Mouse (Mus musculus): ENCODE data around the gene B630019K06Rik.
"Not testable (repeated sequence)": the region's sequence is repeated elsewhere in the genome, so short reads cannot be mapped to it uniquely, and the experiment has no call there.

The B630019K06Rik gene

DNA sequence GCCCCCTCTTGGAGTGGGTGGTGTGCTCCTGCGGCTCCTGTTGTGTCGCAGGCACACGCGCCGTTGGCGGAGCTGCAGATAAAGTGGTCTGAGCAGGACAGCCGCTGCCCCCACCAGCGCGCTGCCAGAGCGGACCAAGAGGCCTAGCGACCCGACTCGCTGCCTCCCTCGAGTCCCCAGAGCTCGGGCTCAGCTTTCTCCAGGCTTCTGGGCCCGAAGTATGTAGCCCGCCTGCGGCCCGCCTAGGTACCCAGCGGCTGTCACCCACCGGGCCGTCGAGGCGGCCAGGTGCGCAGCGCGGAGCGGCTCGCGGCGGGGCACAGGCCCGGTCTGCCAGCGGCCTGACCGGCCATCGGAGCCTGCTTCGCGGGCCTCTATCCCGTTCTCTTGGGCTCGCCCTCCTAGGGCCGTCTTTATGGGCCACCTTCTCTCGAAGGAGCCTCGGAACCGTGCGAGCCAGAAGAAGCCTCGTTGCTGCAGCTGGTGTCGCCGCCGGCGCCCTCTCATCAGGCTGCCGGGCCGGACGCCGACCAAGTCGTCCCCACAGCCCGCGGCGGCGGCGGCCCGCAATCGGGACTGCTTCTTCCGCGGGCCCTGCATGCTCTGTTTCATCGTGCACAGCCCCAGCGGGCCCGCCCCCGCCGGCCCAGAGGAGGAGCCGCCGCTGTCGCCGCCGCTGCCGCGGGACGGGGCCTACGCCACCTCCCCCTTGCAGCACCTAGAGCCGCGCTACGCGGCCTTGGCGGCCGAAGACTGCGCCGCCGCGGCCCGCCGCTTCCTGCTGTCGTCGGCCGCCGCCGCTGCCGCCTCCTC, at the start of gene B630019K06Rik:
Gene B630019K06Rik (plus strand): TSS at position 40 of the 813 bp plus-strand sequence.
- in situ Hi-C loops (cut with MboI; ENCODE audit: unreplicated experiment in 2 of 2): loop anchor here in 1 of 2 experiments (25.0 kb wide), 1 partner anchor 105 kb away; no protein-coding TSS in a partner anchor

GRCm38 (mm10) chrX:8843694-8844093, 48.5 kb upstream of the B630019K06Rik start, which contains the start of gene Gm6592:
TSS of gene Gm6592 (plus strand) at chrX:8843994.
- in situ Hi-C loops (cut with MboI; ENCODE audit: unreplicated experiment in 2 of 2): no loop called here

DNA sequence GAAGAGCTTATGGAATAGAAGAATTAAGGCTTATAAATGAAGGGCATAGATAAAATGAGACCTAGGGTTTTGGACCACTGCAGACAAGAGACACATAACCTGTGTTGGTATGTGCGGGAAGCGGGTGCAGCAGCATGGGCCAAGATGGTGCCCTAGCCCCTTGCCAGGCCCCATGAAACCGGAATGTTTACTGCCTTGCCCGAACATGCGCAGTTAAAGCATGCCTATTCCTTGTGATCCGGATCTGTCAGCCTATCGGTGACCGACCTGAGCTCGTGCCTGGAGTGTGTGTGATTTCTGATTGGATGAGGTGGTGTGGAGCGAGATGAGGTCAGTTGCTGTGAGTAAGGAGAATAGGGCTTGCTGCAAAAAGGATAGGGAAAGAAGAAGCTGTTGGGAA, 39.7 kb upstream of the B630019K06Rik start:
- in situ Hi-C loops (cut with MboI; ENCODE audit: unreplicated experiment in 2 of 2): no loop called here

DNA sequence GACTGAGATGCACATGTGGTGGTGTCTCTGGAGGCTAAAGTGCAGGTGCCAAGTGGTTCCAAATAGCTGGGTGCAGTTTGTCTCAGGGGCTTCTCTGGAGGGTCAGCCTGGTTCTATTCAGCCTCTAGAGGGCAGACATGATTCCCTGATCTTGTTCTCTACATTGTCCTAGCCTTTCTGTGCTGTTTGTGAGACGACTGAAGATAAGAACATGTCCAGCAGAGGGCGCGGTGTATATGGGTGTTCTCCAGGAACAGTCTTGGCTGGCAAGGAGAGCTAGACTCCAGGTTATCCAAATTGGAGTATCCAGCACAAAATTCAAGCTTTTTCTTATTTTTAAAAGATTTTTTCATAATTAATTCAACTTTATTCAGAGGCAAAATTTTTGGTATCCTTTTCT, 27.9 kb upstream of the B630019K06Rik start:
- in situ Hi-C loops (cut with MboI; ENCODE audit: unreplicated experiment in 2 of 2): not testable (repeated sequence)

DNA sequence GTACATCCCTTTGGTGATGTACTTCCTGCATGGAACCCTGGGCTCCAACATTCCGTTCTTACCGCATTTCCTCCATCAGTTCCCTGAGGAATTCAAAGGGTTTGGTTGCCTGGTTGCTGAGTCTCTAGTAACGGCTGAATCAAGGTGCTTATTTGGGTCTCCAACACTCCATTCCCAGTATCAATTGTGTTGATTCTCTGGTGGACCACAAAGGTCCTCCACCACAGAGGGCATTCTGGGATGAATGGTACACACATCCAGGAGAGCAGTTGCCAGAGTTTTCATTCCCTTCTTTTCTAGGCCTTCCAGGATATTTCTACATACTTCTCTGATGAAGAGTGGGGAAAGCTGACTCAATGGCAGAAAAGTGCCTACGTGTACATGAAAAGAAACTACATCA, 18.2 kb upstream of the B630019K06Rik start, which contains the start of gene Gm5751:
Gene Gm5751 (plus strand): TSS at position 301 of the 400 bp plus-strand sequence.
- in situ Hi-C loops (cut with MboI; ENCODE audit: unreplicated experiment in 2 of 2): not testable (repeated sequence)

GRCm38 (mm10) chrX:8884336-8884735, 7.8 kb upstream of the B630019K06Rik start:
- in situ Hi-C loops (cut with MboI; ENCODE audit: unreplicated experiment in 2 of 2): loop anchor here in 1 of 2 experiments (25.0 kb wide), 1 partner anchor 97 kb away; no protein-coding TSS in a partner anchor

DNA sequence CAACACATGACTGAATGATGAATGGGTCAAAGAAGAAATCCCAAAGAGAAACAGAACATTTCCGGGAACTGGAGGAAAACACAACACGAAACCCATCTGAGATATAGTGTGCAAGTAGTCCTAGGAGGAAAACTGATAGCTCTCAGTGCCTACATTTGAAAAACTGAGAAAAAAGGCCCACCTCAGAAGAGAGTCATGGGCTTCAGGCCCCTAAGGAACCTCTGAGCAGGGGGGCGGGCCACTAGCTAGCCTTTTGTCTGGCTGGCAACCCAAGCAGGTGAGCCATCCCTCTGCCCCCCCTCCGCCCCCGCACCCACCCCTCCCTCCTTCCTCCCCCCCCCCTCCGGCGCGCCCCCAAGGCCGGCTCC, 223 bp upstream of the B630019K06Rik start:
- in situ Hi-C loops (cut with MboI; ENCODE audit: unreplicated experiment in 2 of 2): loop anchor here in 1 of 2 experiments (25.0 kb wide), 1 partner anchor 105 kb away; no protein-coding TSS in a partner anchor

DNA sequence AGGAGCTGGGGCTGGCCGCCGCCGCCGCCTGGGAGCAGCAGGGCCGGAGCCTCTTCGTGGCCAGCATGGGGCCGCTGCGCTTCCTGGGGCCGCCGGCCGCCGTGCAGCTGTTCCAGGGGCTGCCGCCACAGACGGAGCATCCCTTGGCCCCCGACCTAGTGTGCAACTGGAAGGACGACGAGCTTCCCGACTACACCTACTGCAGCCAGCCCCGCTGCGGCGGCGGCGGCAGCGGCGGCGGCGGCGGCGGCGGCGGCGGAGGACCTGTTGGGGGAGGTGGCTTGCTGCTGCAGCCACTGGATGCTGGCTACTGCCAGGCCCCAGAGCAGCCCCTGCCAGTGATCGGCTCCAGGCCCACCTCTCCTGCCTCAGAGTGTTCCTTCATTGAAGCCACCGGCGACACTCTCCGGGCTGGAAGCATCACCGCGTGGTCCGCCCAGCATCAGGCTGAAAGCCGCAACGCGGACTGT, 1.0 kb downstream of the B630019K06Rik start:
- in situ Hi-C loops (cut with MboI; ENCODE audit: unreplicated experiment in 2 of 2): loop anchor here in 1 of 2 experiments (25.0 kb wide), 1 partner anchor 106 kb away; no protein-coding TSS in a partner anchor

- in situ Hi-C loops (cut with MboI; ENCODE audit: unreplicated experiment in 2 of 2): no loop called here
Measured at GRCm38 (mm10) chrX:8900823-8901222, 8.6 kb downstream of the B630019K06Rik start.

DNA sequence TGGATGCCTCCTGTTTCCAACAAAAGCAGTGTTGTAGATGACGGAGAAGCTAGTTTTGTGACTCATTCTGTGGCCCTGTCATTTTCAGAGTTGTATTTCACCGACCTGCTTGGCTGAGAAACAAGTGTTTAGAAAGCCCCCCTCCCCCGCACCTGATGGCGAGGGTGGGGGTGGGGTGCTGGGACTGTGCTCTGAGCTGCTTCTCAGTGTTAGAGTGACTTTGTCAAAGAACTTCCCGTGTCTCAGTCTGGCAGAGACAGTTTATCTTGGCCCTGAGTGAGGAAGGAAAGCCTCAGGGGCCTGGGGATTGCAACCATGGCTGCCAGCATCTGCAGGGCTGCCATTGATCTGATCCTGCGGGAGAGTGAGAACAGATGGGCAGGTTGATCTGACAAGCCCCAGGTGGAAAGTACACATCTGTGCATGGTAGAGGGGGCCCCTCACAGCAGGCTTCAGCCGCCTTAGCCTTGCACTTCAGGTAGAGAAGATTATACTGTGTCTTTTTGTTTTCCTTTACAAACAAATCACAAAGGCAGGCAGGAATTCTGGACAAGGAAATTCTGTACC, 9.8 kb downstream of the B630019K06Rik start:
- in situ Hi-C loops (cut with MboI; ENCODE audit: unreplicated experiment in 2 of 2): no loop called here

DNA sequence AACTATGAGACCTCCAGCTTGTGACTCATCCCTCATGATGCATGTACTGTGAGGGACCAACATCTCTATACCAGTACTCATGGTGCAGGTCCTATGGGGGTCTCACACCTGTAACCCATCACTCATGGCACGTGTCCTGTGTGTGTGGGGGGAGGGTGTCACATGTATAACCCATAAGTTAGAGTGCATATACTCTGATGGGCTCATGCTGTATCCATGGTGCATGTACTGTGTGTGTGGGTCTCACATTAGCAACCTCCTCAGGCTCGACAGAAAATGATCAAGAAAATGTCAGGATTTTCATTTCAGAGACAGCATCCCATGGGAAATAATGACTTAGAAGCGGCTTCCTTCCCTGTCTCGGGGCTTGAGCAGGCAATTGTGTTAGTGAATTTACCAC, 28.9 kb downstream of the B630019K06Rik start:
- in situ Hi-C loops (cut with MboI; ENCODE audit: unreplicated experiment in 2 of 2): no loop called here

DNA sequence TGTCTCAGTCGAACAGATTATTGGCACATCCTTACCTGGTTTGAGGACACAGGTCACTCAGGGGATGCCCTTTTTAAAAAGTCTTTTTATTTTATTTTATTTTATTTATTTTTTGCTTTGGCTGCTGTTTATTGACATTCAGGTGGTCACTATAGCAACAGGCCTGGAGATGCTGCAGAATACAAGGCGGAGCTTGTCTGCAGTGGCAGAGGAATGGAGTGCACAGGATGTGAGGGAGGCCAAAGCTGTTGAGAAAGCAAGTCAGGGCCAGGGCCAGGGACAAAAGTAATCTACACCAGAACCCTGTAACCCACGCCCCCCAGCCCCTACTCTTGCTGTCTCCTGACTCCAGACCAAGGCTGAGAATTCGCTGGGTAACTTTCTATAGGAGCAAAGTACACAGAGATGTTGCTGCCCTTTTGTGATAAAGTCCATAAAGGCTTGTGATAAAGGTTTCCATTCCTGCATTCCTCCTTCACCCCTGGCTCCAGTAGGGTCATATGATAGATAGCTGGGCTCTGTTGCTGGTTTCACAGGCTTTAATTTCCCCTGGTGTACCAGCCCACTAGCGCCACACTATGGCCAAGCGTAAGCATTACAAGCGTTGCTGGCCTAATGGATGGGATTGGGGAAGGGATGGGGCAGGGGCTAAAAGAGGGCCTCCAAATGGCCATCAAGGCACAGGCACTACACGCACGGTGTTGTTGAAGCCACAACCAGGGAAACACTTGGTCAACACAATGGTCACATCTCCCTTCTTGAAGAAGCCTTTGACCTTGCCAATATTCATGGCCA, 29.8 kb downstream of the B630019K06Rik start:
- in situ Hi-C loops (cut with MboI; ENCODE audit: unreplicated experiment in 2 of 2): no loop called here

DNA sequence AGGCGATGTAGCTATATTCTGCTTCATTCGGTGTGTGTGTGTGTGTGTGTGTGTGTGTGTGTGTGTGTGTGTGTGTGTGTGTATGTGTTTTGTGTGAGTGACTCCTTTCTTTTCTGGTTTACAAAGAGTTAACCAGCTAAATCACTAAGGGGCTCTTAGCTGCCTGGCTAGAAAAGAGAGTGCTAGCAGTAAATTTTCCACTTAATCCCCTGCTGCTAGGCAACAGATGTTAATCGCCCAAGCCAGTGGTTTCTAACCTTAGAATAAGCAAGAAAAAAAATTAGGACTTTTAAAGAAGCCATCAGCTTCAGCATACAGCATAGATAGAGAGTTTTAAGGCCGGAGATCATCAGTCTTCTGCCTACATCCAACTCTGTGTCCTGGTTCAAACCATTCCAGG, 35.1 kb downstream of the B630019K06Rik start:
- in situ Hi-C loops (cut with MboI; ENCODE audit: unreplicated experiment in 2 of 2): no loop called here

DNA sequence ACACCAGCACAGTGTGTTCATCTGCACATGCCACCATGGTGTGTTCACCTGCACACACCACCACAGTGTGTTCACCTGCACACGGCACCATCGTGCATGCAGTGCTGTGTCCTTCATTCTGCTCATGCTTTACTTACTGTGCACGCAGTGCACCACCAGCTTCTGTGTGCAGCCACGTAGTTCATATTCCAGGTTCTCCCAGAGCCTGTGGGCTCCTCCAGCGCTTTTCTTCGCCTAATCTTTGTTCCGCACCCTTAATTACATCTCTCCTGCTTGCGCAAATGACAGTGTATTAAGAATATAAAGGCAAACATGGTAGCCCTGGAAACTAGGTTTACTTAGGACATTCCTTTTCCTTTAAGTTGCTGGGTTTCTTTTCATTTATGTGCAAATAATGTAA, 51.9 kb downstream of the B630019K06Rik start:
- in situ Hi-C loops (cut with MboI; ENCODE audit: unreplicated experiment in 2 of 2): no loop called here

Data from v-Abl transformed pro-B cells (cell line).